Mouse (Mus musculus) cerebellum, adult 2 months (tissue): ENCODE results near the gene Ablim2. TPM values are rescaled to one million over a fixed set of nuclear protein-coding genes. Genes with fewer than 3 reads are reported as not detected.

Experiments used
- DNase-seq, 2 experiments: peaks; one replicate each; pipeline ENCODE4 v3.0.0; 2021
- H3K27ac ChIP-seq: fragments of 200-500 bp; 2 replicates; pipeline ENCODE4 v1.5.1; 2012; ENCODE audit warnings: low read length, control low read depth, inconsistent platforms; ENCODE audit not compliant: insufficient read depth
- H3K27me3 ChIP-seq: fragments of 200-500 bp; 2 replicates; pipeline ENCODE4 v1.6.1; 2012; ENCODE audit warnings: inconsistent platforms, mild to moderate bottlenecking, low read length, moderate library complexity; ENCODE audit not compliant: control insufficient read depth, insufficient read depth
- H3K4me1 ChIP-seq: fragments of 200-500 bp; 2 replicates; pipeline ENCODE4 v1.6.1; 2011; ENCODE audit warnings: low read length; ENCODE audit not compliant: control insufficient read depth, insufficient read depth
- H3K4me3 ChIP-seq: fragments of 200-500 bp; replicated peaks from 2 replicates; pipeline ENCODE3; 2011; ENCODE audit warnings: mild to moderate bottlenecking, low read depth, low read length, control low read depth; ENCODE audit not compliant: insufficient read depth
- CTCF ChIP-seq: fragments of 200-500 bp; IDR thresholded peaks from 2 replicates; pipeline ENCODE4 v1.5.1; 2011; ENCODE audit warnings: low read depth, mild to moderate bottlenecking, control low read depth, low read length, moderate library complexity, borderline replicate concordance; ENCODE audit not compliant: insufficient read depth
- POLR2A ChIP-seq: fragments of 200-500 bp; IDR thresholded peaks from 2 replicates; pipeline ENCODE4 v1.6.1; 2011; ENCODE audit warnings: low read length, control low read depth, borderline replicate concordance; ENCODE audit not compliant: insufficient read depth
- WGBS: fragments of 180-500 bp; shearing (Covaris S2); methylation state at CpG from one replicate; pipeline ENCODE4 v1.1.7; 2018; 5-methylcytosine and 5-hydroxymethylcytosine counted together
- polyA plus RNA-seq: library from polyadenylated mRNA; depleted of rRNA; stranded (reverse); fragments of >200 nt; gene quantifications from 2 replicates; pipeline ENCODE4 v1.2.3, GENCODE M21; 2012

The Ablim2 gene
- polyA plus RNA-seq, 1 experiment: 99.9 TPM

GRCm38 (mm10) chr5:35888959-35889358 is 131.3 kb downstream of the Ablim2 start:
- WGBS: 47% methylated on average over 9 of the region's 9 CpGs
- no peak for TF ChIP-seq POLR2A
- TF ChIP-seq CTCF: peak; percentile 69

GRCm38 (mm10) chr5:35889641-35890040 is 132.0 kb downstream of the Ablim2 start:
- WGBS: 36% methylated on average over 2 of the region's 2 CpGs
- no peak for DNase-seq
- Histone ChIP-seq H3K4me1 (no peaks in the 10 kb centered on the region), H3K4me3 (no peak overlapping the region), H3K27ac (no peak overlapping the region), H3K27me3 (no peaks in the 10 kb centered on the region; the same call in 1 of the 2 replicates)
- TF ChIP-seq POLR2A (no peak), CTCF (no peak)

More at GRCm38 (mm10) chr5:35888959-35889358, 131.3 kb downstream of the Ablim2 start:
- Histone ChIP-seq H3K4me3 (no peak overlapping the region), H3K27me3 (no peaks in the 10 kb centered on the region; the same call in 1 of the 2 replicates), H3K4me1 (no peaks in the 10 kb centered on the region), H3K27ac (no peak overlapping the region)
- no peak for DNase-seq

- no peak for DNase-seq
- Histone ChIP-seq H3K27me3 (no peaks in the 10 kb centered on the region; the same call in 1 of the 2 replicates), H3K27ac (no peak overlapping the region), H3K4me3 (no peak overlapping the region), H3K4me1 (no peaks in the 10 kb centered on the region)
- TF ChIP-seq POLR2A: no peak
- TF ChIP-seq CTCF: no peak
- WGBS: 91% methylated on average over 13 of the region's 13 CpGs
Measured at GRCm38 (mm10) chr5:35890985-35891730, 133.5 kb downstream of the Ablim2 start.

GRCm38 (mm10) chr5:35892363-35892762 is 134.7 kb downstream of the Ablim2 start:
- Histone ChIP-seq H3K27me3 (no peaks in the 10 kb centered on the region; the same call in 1 of the 2 replicates), H3K4me1 (no peaks in the 10 kb centered on the region; the same call in 1 of the 2 replicates), H3K4me3 (no peak overlapping the region), H3K27ac (no peak overlapping the region)
- 63% methylated on average over 3 of the region's 3 CpGs for WGBS
- no peak for DNase-seq
- TF ChIP-seq POLR2A: no peak
- no peak for TF ChIP-seq CTCF

GRCm38 (mm10) chr5:35893093-35893804 is 135.6 kb downstream of the Ablim2 start, which contains the start of gene Afap1:
Gene Afap1, plus strand, starts transcription at chr5:35893319.
- Histone ChIP-seq H3K4me3 (peak within 1 kb of the TSS; percentile 77), H3K27me3 (no peaks in the 10 kb centered on the region; the same call in 1 of the 2 replicates), H3K27ac (peak within 1 kb of the TSS; percentile 38; the same call in 1 of the 2 replicates), H3K4me1 (no peaks in the 10 kb centered on the region; the same call in 1 of the 2 replicates)
- peak; percentile 98 to 99 for DNase-seq
- TF ChIP-seq POLR2A (peak; percentile 55; the same call in 1 of the 2 replicates), CTCF (no peak)
- under 1% methylated on average over 49 of the region's 49 CpGs for WGBS

GRCm38 (mm10) chr5:35893805-35894260 is 136.2 kb downstream of the Ablim2 start:
- H3K4me1 ChIP-seq: no peaks in the 10 kb centered on the region; the same call in 1 of the 2 replicates
- H3K27ac ChIP-seq: no peak overlapping the region
- peak overlapping the region; percentile 77 for H3K4me3 ChIP-seq
- H3K27me3 ChIP-seq: no peaks in the 10 kb centered on the region; the same call in 1 of the 2 replicates
- TF ChIP-seq POLR2A (no peak), CTCF (peak; percentile 39; the same call in 1 of the 2 replicates)
- peak; percentile 73 to 75 for DNase-seq
- under 1% methylated on average over 21 of the region's 21 CpGs for WGBS

GRCm38 (mm10) chr5:35894295-35895047 is 136.8 kb downstream of the Ablim2 start:
- peak overlapping the region; percentile 77 for H3K4me3 ChIP-seq
- no peak overlapping the region for H3K27ac ChIP-seq
- H3K4me1 ChIP-seq: no peaks in the 10 kb centered on the region; the same call in 1 of the 2 replicates
- DNase-seq: peak in 1 of 2 experiments; percentile 41
- no peaks in the 10 kb centered on the region; the same call in 1 of the 2 replicates for H3K27me3 ChIP-seq
- WGBS: 15% methylated on average over 30 of the region's 30 CpGs
- TF ChIP-seq POLR2A: no peak
- TF ChIP-seq CTCF: no peak
